Mouse (Mus musculus) left cerebral cortex, adult 2 months (tissue): ENCODE data around the gene Als2cr12. TPM values are rescaled to one million over a fixed set of nuclear protein-coding genes. Genes with fewer than 3 reads are reported as not detected.
A peak's percentile ranks its signal among the peaks of the same experiment; 100 is the strongest.
"Not testable (repeated sequence)": the region's sequence is repeated elsewhere in the genome, so short reads cannot be mapped to it uniquely, and the experiment has no call there.

ENCODE experiments used
- DNase-seq, 2 experiments: peaks; one replicate each; pipeline ENCODE4 v3.0.0; 2021 to 2022; ENCODE audit warnings: low spot score in 2 of 2, mixed read lengths in 1 of 2; ENCODE audit errors: extremely low spot score in 1 of 2
- H3K27ac ChIP-seq: fragments of 200-600 bp; 2 replicates; pipeline ENCODE4 v1.8.1; 2022
- H3K4me3 ChIP-seq: fragments of 200-600 bp; 2 replicates; pipeline ENCODE4 v1.8.1; 2022
- CTCF ChIP-seq: fragments of 200-600 bp; IDR thresholded peaks from 2 replicates; pipeline ENCODE4 v1.8.1; 2022; ENCODE audit warnings: antibody characterized with exemption, mild to moderate bottlenecking, moderate library complexity
- intact Hi-C: fragments of 180-260 bp; cut with DNase I; formaldehyde crosslinking; loops from one replicate; pipeline ENCODE4 v1.15.1; 2025
- total RNA-seq, 2 experiments: library from RNA; stranded (reverse); gene quantifications; 2 replicates each; pipeline ENCODE4 v1.2.3; 2021

Gene Als2cr12
- total RNA-seq, 2 experiments from 2014 or later = not detected

DNA sequence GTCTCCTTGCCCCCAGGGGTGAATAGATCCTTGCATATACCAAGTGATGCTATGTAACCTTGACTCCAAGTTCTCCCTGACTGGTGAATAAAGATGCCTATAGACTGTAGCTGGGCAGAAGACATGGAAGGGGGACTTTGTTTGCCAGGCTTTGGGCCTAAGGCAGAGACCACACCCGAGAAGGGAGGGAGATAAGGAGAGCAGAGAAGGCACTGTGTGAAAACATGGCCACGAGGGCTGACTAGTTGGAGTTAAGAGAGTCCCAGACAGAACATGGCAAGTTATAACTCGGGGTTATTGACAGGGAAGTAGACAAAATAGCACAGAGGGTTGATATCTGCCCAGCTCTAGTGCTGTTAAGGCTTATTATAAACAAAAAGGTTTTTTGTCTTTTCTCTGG, 4.2 kb upstream of the Als2cr12 start:
- intact Hi-C loops = loop anchor here (10.0 kb wide), 1 partner anchor 195 kb away; the partner anchor contains the start of gene Orc2
- Histone ChIP-seq H3K27ac (no peak overlapping the region), H3K4me3 (no peak overlapping the region)
- no peak for TF ChIP-seq CTCF
- no peak for DNase-seq

GRCm38 (mm10) chr1:58698781-58699180, 3.0 kb upstream of the Als2cr12 start:
- no peak overlapping the region for H3K4me3 ChIP-seq
- TF ChIP-seq CTCF = no peak
- intact Hi-C loops = loop anchor here (10.0 kb wide), 1 partner anchor 194 kb away; the partner anchor contains the start of gene Orc2
- DNase-seq = no peak
- no peak overlapping the region for H3K27ac ChIP-seq

DNA sequence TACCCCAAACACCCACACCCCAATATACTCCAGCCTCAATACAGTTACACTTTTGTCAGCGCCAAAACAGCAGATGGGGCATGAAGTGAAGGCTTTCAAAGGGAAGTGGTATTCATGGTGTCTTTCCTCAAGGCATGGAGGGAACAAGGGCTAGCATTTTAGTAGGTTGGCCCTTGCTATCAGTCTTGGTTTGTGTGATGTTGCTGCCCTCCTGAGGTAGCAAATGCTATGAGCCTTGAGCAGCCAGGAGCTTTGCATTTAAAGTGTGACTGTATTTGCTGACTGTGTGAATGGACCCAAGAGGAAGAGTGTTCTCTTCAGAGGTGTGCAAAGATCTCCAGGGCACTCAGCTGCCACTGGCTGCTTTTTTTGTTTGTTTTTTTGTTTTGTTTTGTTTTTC, 1.8 kb upstream of the Als2cr12 start:
- peak; percentile 49 for TF ChIP-seq CTCF
- intact Hi-C loops = loop anchor here (10.0 kb wide), 1 partner anchor 193 kb away; the partner anchor contains the start of gene Orc2
- H3K4me3 ChIP-seq, H3K27ac ChIP-seq: not testable (repeated sequence)
- DNase-seq = peak in 1 of 2 experiments; percentile 32

DNA sequence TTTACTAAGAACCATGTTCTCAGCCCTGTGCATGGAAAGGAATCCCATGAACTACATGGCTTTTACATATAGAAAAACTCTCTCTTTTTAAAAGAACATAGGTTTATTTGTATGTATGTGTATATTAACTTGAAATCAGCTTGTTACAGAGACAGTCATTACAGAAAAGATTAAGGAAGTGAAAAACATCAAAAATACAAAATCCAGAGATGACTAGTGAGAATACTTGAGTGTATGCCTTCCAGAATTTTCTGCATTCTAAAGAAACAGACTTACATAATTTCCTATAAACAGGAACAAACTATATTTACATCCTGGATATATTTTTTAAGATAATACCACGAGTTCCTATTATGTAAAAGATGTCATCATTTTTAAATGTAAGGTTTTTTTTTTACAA, 2.1 kb downstream of the Als2cr12 start:
- H3K27ac ChIP-seq = no peak overlapping the region
- no peak for TF ChIP-seq CTCF
- intact Hi-C loops = loop anchor here (10.0 kb wide), 1 partner anchor 189 kb away; the partner anchor contains the start of gene Orc2
- DNase-seq = no peak
- H3K4me3 ChIP-seq = no peak overlapping the region

GRCm38 (mm10) chr1:58691718-58692117, 4.1 kb downstream of the Als2cr12 start:
- not testable (repeated sequence) for H3K27ac ChIP-seq, DNase-seq, H3K4me3 ChIP-seq
- intact Hi-C loops = loop anchor here (10.0 kb wide), 1 partner anchor 187 kb away; the partner anchor contains the start of gene Orc2

DNA sequence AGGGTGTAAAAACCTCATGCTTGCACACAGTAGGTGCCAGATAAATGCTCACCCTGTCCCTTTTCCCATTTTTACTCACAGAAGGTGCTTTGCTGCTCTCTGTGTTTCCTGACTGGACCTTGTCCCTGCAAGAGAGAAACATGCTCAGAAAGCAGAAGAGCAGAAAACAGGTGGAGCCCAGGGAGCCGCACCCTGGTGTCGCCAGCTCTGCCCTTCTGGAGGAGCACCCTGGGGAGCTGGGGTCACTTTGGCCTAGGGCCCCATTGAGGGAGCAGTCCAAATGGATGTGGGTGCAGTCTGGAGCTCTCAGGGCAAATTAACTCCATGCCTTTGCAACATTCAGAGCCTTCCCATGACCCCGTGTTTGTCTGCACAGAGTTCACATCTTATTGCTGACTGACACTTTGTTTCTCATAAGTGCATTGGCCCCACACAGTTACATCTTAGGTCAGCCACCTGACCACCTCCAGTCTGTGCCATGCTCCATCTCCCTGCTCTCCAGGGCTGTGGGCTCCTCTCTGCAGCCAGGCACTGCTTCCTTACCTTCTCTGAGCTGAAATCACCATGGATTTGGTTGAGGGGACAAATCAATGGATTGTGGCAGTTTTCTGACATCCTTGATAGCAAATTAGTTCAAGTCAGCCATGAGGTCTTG, 4.8 kb downstream of the Als2cr12 start:
- intact Hi-C loops = loop anchor here (10.0 kb wide), 1 partner anchor 186 kb away; the partner anchor contains the start of gene Orc2
- not testable (repeated sequence) for H3K27ac ChIP-seq, DNase-seq, H3K4me3 ChIP-seq

DNA sequence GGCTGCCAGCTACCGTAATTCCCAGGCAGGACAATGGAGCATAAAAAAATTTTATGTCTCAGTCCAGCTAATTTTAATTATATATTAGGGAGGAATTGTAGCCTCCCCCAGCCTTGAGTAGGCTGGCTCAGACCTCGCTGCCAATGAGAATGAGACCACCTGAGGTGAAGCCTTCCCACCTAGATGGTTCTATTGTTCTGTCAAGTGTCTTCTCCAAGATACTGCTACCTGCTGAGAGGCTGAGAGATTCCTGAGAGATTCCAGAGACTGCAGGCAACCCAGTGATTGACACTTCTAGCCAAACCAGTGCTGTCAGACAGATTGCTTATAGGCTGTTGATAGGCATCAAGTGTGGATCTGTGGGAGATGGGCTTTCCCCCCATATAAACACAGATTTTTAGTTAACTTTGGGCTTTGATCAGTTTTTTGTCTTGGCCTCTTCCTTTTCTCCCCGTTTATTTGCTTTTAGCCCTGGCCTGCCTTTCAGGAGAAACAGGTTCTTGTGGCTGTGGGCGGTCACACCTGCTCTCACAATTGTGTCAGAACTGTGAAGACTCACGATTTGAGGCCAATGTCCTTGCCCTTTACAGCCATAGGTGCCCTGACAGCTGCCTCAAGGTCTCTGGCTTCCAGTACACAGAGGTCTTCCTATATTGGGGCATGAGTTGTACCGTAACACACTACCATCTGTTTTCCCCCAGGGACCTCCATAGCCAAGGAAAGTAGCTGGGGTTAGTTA, 5.6 kb downstream of the Als2cr12 start:
- no peak overlapping the region for H3K27ac ChIP-seq
- DNase-seq = no peak
- H3K4me3 ChIP-seq = no peak overlapping the region
- no peak for TF ChIP-seq CTCF
- intact Hi-C loops = loop anchor here (10.0 kb wide), 1 partner anchor 185 kb away; the partner anchor contains the start of gene Orc2

GRCm38 (mm10) chr1:58689426-58689825, 6.4 kb downstream of the Als2cr12 start:
- TF ChIP-seq CTCF = no peak
- intact Hi-C loops = no loop called here
- no peak for DNase-seq

GRCm38 (mm10) chr1:58678412-58678811, 17.4 kb downstream of the Als2cr12 start:
- H3K4me3 ChIP-seq, DNase-seq, intact Hi-C loops, H3K27ac ChIP-seq: not testable (repeated sequence)

More at GRCm38 (mm10) chr1:58689426-58689825, 6.4 kb downstream of the Als2cr12 start:
- H3K27ac ChIP-seq = no peak overlapping the region
- H3K4me3 ChIP-seq = no peak overlapping the region

GRCm38 (mm10) chr1:58677575-58677974, 18.2 kb downstream of the Als2cr12 start:
- H3K4me3 ChIP-seq = no peak overlapping the region
- TF ChIP-seq CTCF = peak; percentile 65
- no peak overlapping the region for H3K27ac ChIP-seq
- intact Hi-C loops = no loop called here
- DNase-seq = peak in 1 of 2 experiments; percentile 17

DNA sequence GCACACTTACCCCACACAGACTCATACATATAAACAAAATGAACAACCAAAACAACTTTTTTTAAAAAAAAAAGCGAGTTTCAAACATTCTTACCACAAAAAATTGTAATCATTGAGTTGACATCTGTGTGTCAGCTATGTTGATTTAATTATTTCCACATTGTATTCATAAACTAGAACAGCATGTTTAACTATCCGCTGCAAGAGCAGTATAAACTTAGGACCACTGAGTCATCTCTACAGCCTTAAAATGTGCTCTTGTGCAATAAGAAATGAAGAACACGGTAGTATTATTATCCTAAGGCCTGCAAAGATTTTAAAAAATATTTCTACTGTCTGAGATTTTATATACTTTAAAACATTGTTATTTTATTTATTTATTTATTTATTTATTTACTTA, 20.8 kb downstream of the Als2cr12 start:
- intact Hi-C loops = no loop called here
- no peak for DNase-seq
- no peak for TF ChIP-seq CTCF
- Histone ChIP-seq H3K4me3 (no peak overlapping the region), H3K27ac (no peak overlapping the region)

DNA sequence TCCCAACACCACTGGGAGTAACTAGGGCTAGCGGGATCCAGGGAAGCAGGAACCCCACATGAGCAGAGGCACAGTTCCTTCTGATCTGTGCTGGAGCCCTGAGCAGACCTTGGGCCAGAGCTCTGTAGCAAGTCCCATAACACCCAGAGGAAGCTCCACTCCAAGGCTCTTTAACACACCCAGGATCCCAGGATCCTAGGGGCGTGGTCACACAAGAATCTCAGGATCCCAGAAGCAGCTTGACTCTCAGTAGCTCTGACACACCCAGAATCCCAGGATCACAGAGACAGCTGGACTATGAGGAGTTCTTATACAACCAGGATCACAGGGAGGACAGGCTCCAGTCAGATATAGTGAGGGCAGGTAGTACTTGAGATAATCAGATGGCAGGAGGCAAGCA, 23.7 kb downstream of the Als2cr12 start:
- H3K27ac ChIP-seq = no peak overlapping the region
- H3K4me3 ChIP-seq = no peak overlapping the region
- intact Hi-C loops = no loop called here
- no peak for DNase-seq
- no peak for TF ChIP-seq CTCF

DNA sequence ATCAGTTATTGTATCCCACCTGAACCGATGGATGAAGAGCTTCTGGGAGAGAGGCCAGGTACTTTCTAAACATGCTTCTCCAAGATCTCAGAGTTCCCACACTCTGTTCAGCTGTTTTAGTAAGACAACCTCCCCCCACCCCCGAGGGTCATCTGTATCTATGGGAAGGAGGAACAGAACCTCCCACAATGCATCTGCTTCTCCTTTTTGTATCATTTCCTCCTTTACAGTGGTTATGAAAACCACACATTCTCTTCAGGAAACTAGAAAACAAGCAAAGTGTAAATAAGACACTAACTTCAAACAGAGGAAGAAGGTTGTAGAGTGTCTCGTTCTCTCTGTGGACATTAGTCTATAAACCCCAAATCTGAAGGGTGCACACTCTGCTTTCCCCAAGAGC, 26.2 kb downstream of the Als2cr12 start:
- not testable (repeated sequence) for H3K4me3 ChIP-seq, DNase-seq, H3K27ac ChIP-seq
- intact Hi-C loops = loop anchor here (1.0 kb wide), 1 partner anchor 190 kb away; no protein-coding TSS in a partner anchor
